Mouse (Mus musculus): ENCODE data around the gene Foxred2. TPM values are rescaled to one million over a fixed set of nuclear protein-coding genes. Genes with fewer than 3 reads are reported as not detected.

Gene Foxred2
- polyA plus RNA-seq, 1 experiment from 2014 or later: 12.3 TPM

DNA sequence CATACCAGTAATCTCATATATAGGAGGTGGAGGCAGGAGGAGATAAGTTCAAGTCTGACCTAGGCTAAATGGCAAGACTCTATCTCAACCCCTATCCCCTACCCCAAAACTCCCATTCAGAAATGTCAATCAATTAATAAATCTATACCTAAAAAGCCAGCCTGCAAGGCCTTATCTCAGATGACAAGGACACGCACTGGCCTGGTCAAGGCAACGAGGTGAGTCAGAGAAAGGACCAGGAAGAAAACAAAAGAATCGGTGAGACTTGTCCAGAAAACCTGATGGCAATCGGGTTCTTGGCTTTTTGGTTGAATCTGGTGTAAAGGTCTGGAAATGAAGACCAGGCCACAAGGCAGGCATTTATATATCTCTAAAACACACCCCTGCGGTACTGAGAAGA lies 29.6 kb downstream of the Foxred2 start:
- Histone ChIP-seq H3K36me3 (ENCODE audit: control insufficient read depth, insufficient read depth, low read length) (peaks cover 45% of the 10 kb centered on the region), H3K4me1 (ENCODE audit: control insufficient read depth, insufficient read depth, low read length) (peaks cover 18% of the 10 kb centered on the region), H3K27ac (ENCODE audit: low read depth, low read length) (no peak overlapping the region), H3K9ac (ENCODE audit: low read length) (no peak overlapping the region), H3K4me3 (ENCODE audit: low read depth, low read length) (no peak overlapping the region), H3K9me3 (replicated peaks; ENCODE audit: control insufficient read depth, low read length) (no peaks in the 10 kb centered on the region), H3K4me2 (ENCODE audit: low read length) (no peak overlapping the region), H3K27me3 (replicated peaks; ENCODE audit: control insufficient read depth, insufficient read depth, low read length) (no peaks in the 10 kb centered on the region)
- WGBS: 93% methylated on average over 5 of the region's 5 CpGs
- no peak for ATAC-seq
- DNase-seq (ENCODE audit: low spot score): no peak

DNA sequence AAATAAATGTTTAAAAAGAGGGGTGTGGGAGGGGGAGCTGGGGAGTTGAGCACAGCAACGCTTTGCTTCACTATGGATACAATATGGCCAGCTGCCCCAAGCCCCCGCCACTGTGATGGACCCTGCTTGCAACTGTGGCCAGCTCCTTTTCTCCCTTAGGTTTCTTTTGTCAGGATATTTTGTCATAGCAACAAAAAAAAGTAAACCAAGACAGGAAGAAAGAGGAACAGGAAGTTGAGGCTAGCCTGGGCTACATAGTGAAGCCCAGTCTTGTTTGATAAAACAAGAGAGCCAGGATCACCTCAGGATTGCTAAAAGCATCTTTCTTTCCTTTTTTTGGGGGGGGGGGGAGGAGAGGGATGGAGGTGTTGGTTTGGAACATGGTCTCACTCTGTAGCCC lies 31.3 kb downstream of the Foxred2 start:
- Histone ChIP-seq H3K4me1 (ENCODE audit: control insufficient read depth, insufficient read depth, low read length) (peaks cover 18% of the 10 kb centered on the region), H3K9ac (ENCODE audit: low read length) (no peak overlapping the region), H3K4me2 (ENCODE audit: low read length) (no peak overlapping the region), H3K9me3 (replicated peaks; ENCODE audit: control insufficient read depth, low read length) (no peaks in the 10 kb centered on the region), H3K27ac (ENCODE audit: low read depth, low read length) (no peak overlapping the region), H3K4me3 (ENCODE audit: low read depth, low read length) (no peak overlapping the region), H3K27me3 (replicated peaks; ENCODE audit: control insufficient read depth, insufficient read depth, low read length) (no peaks in the 10 kb centered on the region), H3K36me3 (ENCODE audit: control insufficient read depth, insufficient read depth, low read length) (peaks cover 61% of the 10 kb centered on the region)
- 94% methylated on average over 2 of the region's 2 CpGs for WGBS
- ATAC-seq: no peak
- DNase-seq (ENCODE audit: low spot score): no peak

DNA sequence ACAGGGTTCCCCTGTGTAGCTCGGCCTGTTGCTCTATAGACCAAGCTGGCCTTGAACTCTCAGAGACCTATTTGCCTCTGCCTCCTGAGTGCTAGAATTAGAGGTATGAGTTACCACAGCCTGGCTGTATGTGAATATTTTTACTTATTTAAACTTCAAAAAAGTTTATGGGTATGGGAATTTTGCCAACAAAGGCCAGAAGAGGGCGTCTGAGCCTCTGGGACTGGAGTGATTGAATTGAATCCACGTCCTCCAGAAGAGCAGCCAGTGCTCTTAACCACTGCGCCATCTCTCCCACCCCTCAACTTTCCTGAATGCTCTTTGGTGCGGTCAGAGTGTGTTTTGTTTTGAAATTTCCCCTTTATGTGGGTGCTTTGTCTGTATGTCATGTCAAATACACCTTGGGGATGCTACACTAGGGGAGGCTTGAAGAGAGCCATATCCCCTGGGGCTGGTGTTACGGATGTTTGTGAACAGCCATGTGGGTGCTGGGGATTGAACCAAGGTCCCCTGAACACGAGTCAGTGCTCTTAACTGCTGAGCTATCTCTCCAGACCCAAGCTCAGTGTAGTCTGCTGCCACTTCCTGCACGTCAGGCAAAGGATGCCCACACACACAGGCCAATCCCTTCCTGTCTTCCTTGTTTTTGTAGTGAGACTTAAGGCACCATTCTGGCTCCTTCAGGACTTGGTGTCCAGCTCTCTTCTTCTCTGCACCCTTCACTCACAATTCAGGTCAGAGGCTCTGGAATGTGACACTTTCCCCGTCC lies 33.1 kb downstream of the Foxred2 start:
- no peak overlapping the region for H3K4me2 ChIP-seq (ENCODE audit: low read length)
- no peak overlapping the region for H3K27ac ChIP-seq (ENCODE audit: low read depth, low read length)
- H3K9ac ChIP-seq (ENCODE audit: low read length): no peak overlapping the region
- WGBS: 71% methylated on average over 9 of the region's 9 CpGs
- H3K4me3 ChIP-seq (ENCODE audit: low read depth, low read length): no peak overlapping the region
- ATAC-seq (no peak), DNase-seq (ENCODE audit: low spot score) (no peak)
- peaks cover 77% of the 10 kb centered on the region for H3K36me3 ChIP-seq (ENCODE audit: control insufficient read depth, insufficient read depth, low read length)
- no peaks in the 10 kb centered on the region for H3K9me3 ChIP-seq (replicated peaks; ENCODE audit: control insufficient read depth, low read length)
- peaks cover 10% of the 10 kb centered on the region for H3K4me1 ChIP-seq (ENCODE audit: control insufficient read depth, insufficient read depth, low read length)
- no peaks in the 10 kb centered on the region for H3K27me3 ChIP-seq (replicated peaks; ENCODE audit: control insufficient read depth, insufficient read depth, low read length)

DNA sequence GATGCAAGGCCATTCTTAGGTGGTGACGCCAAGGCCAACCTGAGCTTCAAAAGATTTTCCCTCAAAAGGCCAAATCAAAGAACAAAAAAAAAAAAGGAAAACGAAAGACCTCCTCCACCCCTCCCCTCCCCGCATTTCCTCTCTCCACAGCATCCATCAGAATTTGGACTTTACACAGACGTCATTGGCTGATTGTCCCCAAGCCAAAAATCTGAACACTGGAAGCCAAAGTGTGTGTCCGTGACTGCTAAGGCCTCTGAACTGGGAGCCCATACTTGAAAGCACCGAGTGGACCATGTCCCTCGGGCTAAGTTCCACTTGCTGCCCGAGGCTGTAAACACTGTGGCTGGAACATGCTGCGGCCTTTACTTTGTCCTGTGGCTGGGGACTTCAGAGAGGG lies 33.8 kb downstream of the Foxred2 start:
- ATAC-seq (no peak), DNase-seq (ENCODE audit: low spot score) (no peak)
- 89% methylated on average over 9 of the region's 9 CpGs for WGBS
- Histone ChIP-seq H3K4me3 (ENCODE audit: low read depth, low read length) (no peak overlapping the region), H3K27ac (ENCODE audit: low read depth, low read length) (no peak overlapping the region), H3K4me2 (ENCODE audit: low read length) (no peak overlapping the region), H3K36me3 (ENCODE audit: control insufficient read depth, insufficient read depth, low read length) (peaks cover 84% of the 10 kb centered on the region), H3K27me3 (replicated peaks; ENCODE audit: control insufficient read depth, insufficient read depth, low read length) (no peaks in the 10 kb centered on the region), H3K4me1 (ENCODE audit: control insufficient read depth, insufficient read depth, low read length) (peaks cover 4% of the 10 kb centered on the region), H3K9ac (ENCODE audit: low read length) (no peak overlapping the region), H3K9me3 (replicated peaks; ENCODE audit: control insufficient read depth, low read length) (no peaks in the 10 kb centered on the region)

DNA sequence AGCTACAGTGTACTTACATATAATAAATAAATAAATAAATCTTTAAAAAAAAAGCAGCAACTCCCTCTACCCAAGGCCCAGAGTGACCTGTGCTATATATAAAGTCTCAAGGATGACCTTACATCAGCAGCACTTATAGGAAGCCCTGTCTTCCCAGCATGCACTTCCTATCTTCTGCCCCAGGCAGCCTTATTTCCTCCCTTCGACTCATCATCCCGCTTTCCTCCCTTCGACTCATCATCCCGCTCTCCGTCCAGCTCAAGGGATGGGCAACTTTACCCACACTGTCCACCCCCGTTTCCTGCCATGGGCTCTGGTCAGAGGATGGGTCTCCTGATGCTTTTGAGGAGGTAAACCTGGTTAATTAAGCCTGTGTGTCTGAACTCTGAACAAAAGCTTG lies 34.9 kb downstream of the Foxred2 start:
- Histone ChIP-seq H3K9me3 (replicated peaks; ENCODE audit: control insufficient read depth, low read length) (no peaks in the 10 kb centered on the region), H3K9ac (ENCODE audit: low read length) (no peak overlapping the region), H3K27me3 (replicated peaks; ENCODE audit: control insufficient read depth, insufficient read depth, low read length) (no peaks in the 10 kb centered on the region), H3K27ac (ENCODE audit: low read depth, low read length) (no peak overlapping the region), H3K4me3 (ENCODE audit: low read depth, low read length) (no peak overlapping the region), H3K36me3 (ENCODE audit: control insufficient read depth, insufficient read depth, low read length) (peaks cover 79% of the 10 kb centered on the region), H3K4me2 (ENCODE audit: low read length) (no peak overlapping the region), H3K4me1 (ENCODE audit: control insufficient read depth, insufficient read depth, low read length) (no peaks in the 10 kb centered on the region)
- WGBS: 94% methylated on average over 6 of the region's 6 CpGs
- DNase-seq (ENCODE audit: low spot score): no peak
- no peak for ATAC-seq

DNA sequence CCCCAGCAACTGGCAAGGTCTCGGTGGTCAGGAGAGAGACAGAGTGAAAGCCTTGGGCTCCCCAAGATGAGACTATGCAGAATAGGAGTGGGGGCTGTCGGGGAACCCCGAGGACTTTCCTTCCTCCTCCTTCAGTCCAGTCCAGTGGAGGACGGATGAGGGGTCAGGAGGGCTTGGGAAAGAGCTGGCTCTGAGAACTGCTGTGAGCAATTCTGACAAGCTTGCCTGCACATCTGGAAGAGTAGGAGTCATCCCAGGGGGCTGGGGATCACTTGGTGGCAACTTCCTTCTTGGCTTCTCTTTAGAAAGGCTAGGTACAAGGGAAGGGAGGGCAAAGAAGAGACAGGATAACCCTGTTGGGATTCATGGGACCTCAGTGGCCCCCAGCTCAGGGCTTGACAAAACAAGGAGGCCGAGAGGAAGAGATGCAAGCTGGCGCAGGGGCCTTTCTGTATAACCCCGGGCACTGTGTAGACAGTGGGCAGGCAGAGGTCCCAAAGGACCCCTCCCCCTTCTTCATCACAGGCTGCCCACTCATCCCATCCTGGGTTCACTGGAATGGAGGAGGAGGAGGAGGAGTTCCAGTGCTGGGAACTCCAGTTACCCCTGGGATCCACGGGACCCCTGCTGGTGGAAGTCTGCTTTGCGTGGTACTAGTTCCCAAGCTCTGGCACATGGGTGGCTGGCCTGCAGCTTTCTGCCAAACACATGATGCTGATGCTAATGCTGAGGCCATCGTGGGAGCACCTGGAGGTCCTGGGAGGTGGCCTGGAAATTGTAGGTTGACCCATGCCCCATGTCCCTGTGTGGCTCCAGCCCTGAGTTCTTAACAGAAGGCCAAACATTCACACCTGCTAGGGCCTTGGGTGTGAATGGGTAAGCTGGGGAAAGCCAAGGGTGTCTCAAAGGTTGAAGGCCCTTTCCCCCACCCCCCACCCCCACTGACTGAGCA lies 35.7 kb downstream of the Foxred2 start:
- no peak overlapping the region for H3K4me3 ChIP-seq (ENCODE audit: low read depth, low read length)
- H3K9ac ChIP-seq (ENCODE audit: low read length): no peak overlapping the region
- H3K4me1 ChIP-seq (ENCODE audit: control insufficient read depth, insufficient read depth, low read length): no peaks in the 10 kb centered on the region
- DNase-seq (ENCODE audit: low spot score): no peak
- no peak overlapping the region for H3K27ac ChIP-seq (ENCODE audit: low read depth, low read length)
- H3K36me3 ChIP-seq (ENCODE audit: control insufficient read depth, insufficient read depth, low read length): peaks cover 80% of the 10 kb centered on the region
- no peaks in the 10 kb centered on the region for H3K9me3 ChIP-seq (replicated peaks; ENCODE audit: control insufficient read depth, low read length)
- no peaks in the 10 kb centered on the region for H3K27me3 ChIP-seq (replicated peaks; ENCODE audit: control insufficient read depth, insufficient read depth, low read length)
- 85% methylated on average over 10 of the region's 10 CpGs for whole genome bisulfite sequencing
- no peak overlapping the region for H3K4me2 ChIP-seq (ENCODE audit: low read length)
- ATAC-seq: no peak

DNA sequence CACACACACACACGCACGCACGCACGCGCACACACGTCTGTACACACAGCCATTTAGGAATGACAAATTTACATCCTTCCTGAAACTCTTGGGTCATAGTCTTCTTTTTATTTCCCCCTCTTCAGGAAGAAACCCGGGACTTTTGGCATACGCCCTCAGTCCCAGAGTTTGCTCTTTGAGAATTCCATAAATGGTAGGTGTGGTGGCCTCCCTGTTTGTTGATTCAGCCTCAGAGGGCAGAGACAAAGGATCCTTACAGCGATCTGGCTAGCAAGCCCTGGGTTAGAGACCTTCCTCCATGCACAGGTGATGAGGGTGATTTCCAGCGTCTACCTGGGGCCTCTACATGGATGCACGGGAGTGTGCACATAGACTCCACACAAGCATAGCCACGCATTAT lies 37.1 kb downstream of the Foxred2 start:
- no peak for DNase-seq (ENCODE audit: low spot score)
- Histone ChIP-seq H3K4me1 (ENCODE audit: control insufficient read depth, insufficient read depth, low read length) (no peaks in the 10 kb centered on the region), H3K27me3 (replicated peaks; ENCODE audit: control insufficient read depth, insufficient read depth, low read length) (no peaks in the 10 kb centered on the region), H3K9ac (ENCODE audit: low read length) (no peak overlapping the region), H3K9me3 (replicated peaks; ENCODE audit: control insufficient read depth, low read length) (no peaks in the 10 kb centered on the region), H3K4me3 (ENCODE audit: low read depth, low read length) (no peak overlapping the region), H3K27ac (ENCODE audit: low read depth, low read length) (no peak overlapping the region), H3K36me3 (ENCODE audit: control insufficient read depth, insufficient read depth, low read length) (peaks cover 86% of the 10 kb centered on the region), H3K4me2 (ENCODE audit: low read length) (no peak overlapping the region)
- no peak for ATAC-seq
- 90% methylated on average over 12 of the region's 12 CpGs for WGBS

DNA sequence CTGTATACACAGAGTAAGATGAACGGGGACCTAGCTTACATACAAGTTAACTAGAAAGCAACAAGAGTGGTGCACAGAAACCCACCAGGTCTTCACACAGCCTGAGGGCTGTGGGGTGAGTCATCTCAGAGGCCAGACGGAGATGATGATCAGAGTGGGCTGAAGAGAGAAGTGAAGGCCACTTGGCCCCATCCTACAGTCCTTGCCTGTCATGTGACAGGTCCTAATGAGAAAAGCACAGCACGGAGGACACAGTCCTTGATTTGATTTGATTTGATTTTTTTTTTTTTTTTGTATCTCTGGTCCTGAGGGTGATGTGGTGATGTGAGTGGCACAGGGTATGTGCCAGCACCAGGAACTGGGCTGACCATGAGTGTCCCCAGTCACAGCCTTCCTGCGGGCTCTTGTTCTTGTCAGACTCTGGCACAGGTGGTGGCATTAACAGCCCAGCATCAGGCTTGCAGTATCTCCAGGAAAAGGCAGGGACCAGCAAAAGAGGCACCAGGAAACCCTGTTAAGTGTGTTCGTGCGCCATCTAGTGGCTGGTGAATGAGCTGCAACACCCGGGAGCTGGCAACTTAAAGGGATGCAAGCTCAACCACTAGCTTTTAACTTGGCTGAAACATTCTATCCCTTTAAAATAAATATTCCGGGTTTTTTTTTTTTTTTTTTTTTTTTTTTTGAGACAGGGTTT lies 39.5 kb downstream of the Foxred2 start:
- WGBS: 38% methylated on average over 8 of the region's 8 CpGs
- H3K36me3 ChIP-seq (ENCODE audit: control insufficient read depth, insufficient read depth, low read length): peaks cover 69% of the 10 kb centered on the region
- DNase-seq (ENCODE audit: low spot score) (peak; percentile 94), ATAC-seq (peak; percentile 67)
- H3K4me2 ChIP-seq (ENCODE audit: low read length): no peak overlapping the region
- no peak overlapping the region for H3K4me3 ChIP-seq (ENCODE audit: low read depth, low read length)
- H3K27me3 ChIP-seq (replicated peaks; ENCODE audit: control insufficient read depth, insufficient read depth, low read length): no peaks in the 10 kb centered on the region
- H3K9ac ChIP-seq (ENCODE audit: low read length): no peak overlapping the region
- no peaks in the 10 kb centered on the region for H3K4me1 ChIP-seq (ENCODE audit: control insufficient read depth, insufficient read depth, low read length)
- no peaks in the 10 kb centered on the region for H3K9me3 ChIP-seq (replicated peaks; ENCODE audit: control insufficient read depth, low read length)
- H3K27ac ChIP-seq (ENCODE audit: low read depth, low read length): no peak overlapping the region

Measured in forebrain, embryonic 14.5 days (tissue).